Mouse (Mus musculus): ENCODE results near the gene Nrgn.

DNA sequence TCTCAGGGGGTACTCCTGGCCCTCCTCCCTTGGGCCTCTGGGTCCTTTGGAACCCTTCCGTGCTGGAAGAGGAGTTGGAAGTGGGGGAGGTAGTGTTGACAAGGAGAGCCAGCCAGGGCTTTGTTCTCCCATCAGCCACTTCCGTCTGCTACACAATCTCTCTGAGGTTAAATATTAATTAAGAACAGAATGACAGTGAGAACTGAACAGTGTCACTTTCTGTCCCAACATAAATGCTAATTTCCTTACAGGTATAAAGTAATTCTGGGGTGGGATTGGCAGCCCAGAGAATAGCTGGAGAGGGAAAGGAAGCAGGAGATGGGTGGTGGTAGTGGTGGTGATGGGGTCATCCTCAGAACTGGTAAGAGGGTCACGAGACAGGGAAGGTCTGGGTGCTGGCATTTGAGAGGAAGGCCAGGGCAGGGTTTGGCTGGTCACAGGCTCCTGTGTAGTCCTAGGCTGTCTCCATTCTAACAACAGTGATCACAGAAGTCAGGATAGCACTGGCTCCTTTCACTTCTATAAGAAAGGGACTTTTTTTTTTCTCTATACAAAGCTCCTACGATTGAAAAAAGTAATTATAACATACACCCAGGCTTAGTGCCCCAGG lies 16.0 kb upstream of the Nrgn start:
- TF ChIP-seq CTCF (conservative IDR thresholded peaks at IDR 0.05; ENCODE audit: insufficient read depth, insufficient read length, low read depth, low read length) (no peak), POLR2A (IDR thresholded peaks at IDR 0.05; ENCODE audit: low read depth, low read length) (no peak)
